Mouse (Mus musculus): ENCODE results near the gene Rogdi. TPM values are rescaled to one million over a fixed set of nuclear protein-coding genes. Genes with fewer than 3 reads are reported as not detected.

The Rogdi gene
- polyA plus RNA-seq, 1 experiment from 2014 or later: 153 TPM

- Histone ChIP-seq H3K4me1 (replicated peaks) (no peaks in the 10 kb centered on the region), H3K4me3 (no peak overlapping the region), H3K9ac (no peak overlapping the region), H3K27me3 (no peaks in the 10 kb centered on the region), H3K9me3 (no peaks in the 10 kb centered on the region), H3K4me2 (no peak overlapping the region), H3K36me3 (no peaks in the 10 kb centered on the region), H3K27ac (no peak overlapping the region)
- no peak for ATAC-seq (ENCODE audit: low FRiP score)
- 68% methylated on average over 5 of the region's 5 CpGs for WGBS
These were observed 34.9 kb downstream of the Rogdi start for GRCm38 (mm10) chr16:4978275-4979051.

- Histone ChIP-seq H3K27me3 (no peaks in the 10 kb centered on the region), H3K27ac (no peak overlapping the region), H3K4me2 (no peak overlapping the region), H3K4me3 (no peak overlapping the region), H3K9ac (no peak overlapping the region), H3K36me3 (peaks cover 10% of the 10 kb centered on the region), H3K4me1 (replicated peaks) (no peaks in the 10 kb centered on the region), H3K9me3 (no peaks in the 10 kb centered on the region)
- WGBS: 82% methylated on average over 2 of the region's 2 CpGs
- no peak for ATAC-seq (ENCODE audit: low FRiP score)
These were observed 37.2 kb downstream of the Rogdi start for GRCm38 (mm10) chr16:4976180-4976579.

GRCm38 (mm10) chr16:4974521-4974920, 38.8 kb downstream of the Rogdi start:
- H3K4me2 ChIP-seq: no peak overlapping the region
- no peaks in the 10 kb centered on the region for H3K9me3 ChIP-seq
- no peaks in the 10 kb centered on the region for H3K27me3 ChIP-seq
- peaks cover 13% of the 10 kb centered on the region for H3K36me3 ChIP-seq
- H3K4me3 ChIP-seq: no peak overlapping the region
- ATAC-seq (ENCODE audit: low FRiP score): no peak
- H3K4me1 ChIP-seq (replicated peaks): no peaks in the 10 kb centered on the region
- WGBS: 84% methylated on average over 5 of the region's 5 CpGs
- H3K27ac ChIP-seq: no peak overlapping the region
- H3K9ac ChIP-seq: no peak overlapping the region

- peaks cover 28% of the 10 kb centered on the region for H3K36me3 ChIP-seq
- H3K4me2 ChIP-seq: no peak overlapping the region
- H3K27me3 ChIP-seq: no peaks in the 10 kb centered on the region
- H3K9ac ChIP-seq: no peak overlapping the region
- no peaks in the 10 kb centered on the region for H3K4me1 ChIP-seq (replicated peaks)
- no peak for ATAC-seq (ENCODE audit: low FRiP score)
- WGBS: 83% methylated on average over 4 of the region's 4 CpGs
- no peaks in the 10 kb centered on the region for H3K9me3 ChIP-seq
- H3K4me3 ChIP-seq: no peak overlapping the region
- no peak overlapping the region for H3K27ac ChIP-seq
These were observed 41.7 kb downstream of the Rogdi start for GRCm38 (mm10) chr16:4971626-4972025.

GRCm38 (mm10) chr16:4969055-4969843, 44.1 kb downstream of the Rogdi start:
- H3K27me3 ChIP-seq: no peaks in the 10 kb centered on the region
- H3K9me3 ChIP-seq: no peaks in the 10 kb centered on the region
- ATAC-seq (ENCODE audit: low FRiP score): no peak
- H3K36me3 ChIP-seq: peaks cover 28% of the 10 kb centered on the region
- peaks cover 9% of the 10 kb centered on the region for H3K4me1 ChIP-seq (replicated peaks)
- no peak overlapping the region for H3K9ac ChIP-seq
- WGBS: 92% methylated on average over 5 of the region's 5 CpGs
- H3K4me3 ChIP-seq: no peak overlapping the region
- no peak overlapping the region for H3K27ac ChIP-seq
- H3K4me2 ChIP-seq: no peak overlapping the region

GRCm38 (mm10) chr16:4968426-4968825, 44.9 kb downstream of the Rogdi start:
- 87% methylated on average over 3 of the region's 3 CpGs for WGBS
- Histone ChIP-seq H3K4me1 (replicated peaks) (peaks cover 10% of the 10 kb centered on the region), H3K36me3 (peaks cover 28% of the 10 kb centered on the region), H3K4me2 (no peak overlapping the region), H3K27me3 (no peaks in the 10 kb centered on the region), H3K9me3 (no peaks in the 10 kb centered on the region), H3K27ac (no peak overlapping the region), H3K9ac (no peak overlapping the region), H3K4me3 (no peak overlapping the region)
- ATAC-seq (ENCODE audit: low FRiP score): no peak

GRCm38 (mm10) chr16:4965392-4966129, 47.8 kb downstream of the Rogdi start:
- Histone ChIP-seq H3K4me3 (peak overlapping the region; percentile 93; the same call in 1 of the 2 replicates), H3K36me3 (peaks cover 21% of the 10 kb centered on the region), H3K27ac (no peak overlapping the region), H3K4me1 (replicated peaks) (peaks cover 28% of the 10 kb centered on the region), H3K9ac (no peak overlapping the region), H3K9me3 (no peaks in the 10 kb centered on the region), H3K27me3 (no peaks in the 10 kb centered on the region), H3K4me2 (peak overlapping the region; percentile 84)
- ATAC-seq (ENCODE audit: low FRiP score): no peak
- WGBS: 93% methylated on average over 8 of the region's 8 CpGs

- Histone ChIP-seq H3K9me3 (no peaks in the 10 kb centered on the region), H3K4me2 (peak overlapping the region; percentile 84), H3K36me3 (peaks cover 28% of the 10 kb centered on the region), H3K27ac (peak overlapping the region; percentile 91), H3K27me3 (no peaks in the 10 kb centered on the region), H3K4me1 (replicated peaks) (peaks cover 31% of the 10 kb centered on the region), H3K4me3 (peak overlapping the region; percentile 93), H3K9ac (peak overlapping the region; percentile 89)
- no peak; the same call in 1 of the 2 replicates for ATAC-seq (ENCODE audit: low FRiP score)
- WGBS: 25% methylated on average over 13 of the region's 13 CpGs
These were observed 48.5 kb downstream of the Rogdi start for GRCm38 (mm10) chr16:4964731-4965391.

GRCm38 (mm10) chr16:4963797-4964709, 49.3 kb downstream of the Rogdi start, which contains the start of gene Anks3:
Anks3 (minus strand) TSS chr16:4964205.
- H3K27me3 ChIP-seq: no peaks in the 10 kb centered on the region
- peaks cover 24% of the 10 kb centered on the region for H3K36me3 ChIP-seq
- peak within 1 kb of the TSS; percentile 89 for H3K9ac ChIP-seq
- peak within 1 kb of the TSS; percentile 93 for H3K4me3 ChIP-seq
- no peaks in the 10 kb centered on the region for H3K9me3 ChIP-seq
- H3K4me2 ChIP-seq: peak within 1 kb of the TSS; percentile 84
- peak within 1 kb of the TSS; percentile 91 for H3K27ac ChIP-seq
- H3K4me1 ChIP-seq (replicated peaks): peaks cover 31% of the 10 kb centered on the region
- WGBS: under 1% methylated on average over 75 of the region's 76 CpGs
- peak; percentile 99 for ATAC-seq (ENCODE audit: low FRiP score)

GRCm38 (mm10) chr16:4963346-4963745, 50.0 kb downstream of the Rogdi start:
- ATAC-seq (ENCODE audit: low FRiP score): no peak
- Histone ChIP-seq H3K4me2 (peak overlapping the region; percentile 84), H3K27ac (0 out of 2 replicates have a peak overlapping the region, but pooled peaks have one; percentile 91), H3K9ac (peak overlapping the region; percentile 89), H3K4me3 (peak overlapping the region; percentile 93), H3K4me1 (replicated peaks) (peaks cover 31% of the 10 kb centered on the region), H3K36me3 (peaks cover 17% of the 10 kb centered on the region), H3K27me3 (no peaks in the 10 kb centered on the region), H3K9me3 (no peaks in the 10 kb centered on the region)
- WGBS: 48% methylated on average over 9 of the region's 9 CpGs

GRCm38 (mm10) chr16:4960260-4960659, 53.1 kb downstream of the Rogdi start:
- Histone ChIP-seq H3K4me1 (replicated peaks) (peaks cover 26% of the 10 kb centered on the region), H3K4me3 (no peak overlapping the region), H3K36me3 (peaks cover 42% of the 10 kb centered on the region), H3K27ac (no peak overlapping the region), H3K27me3 (no peaks in the 10 kb centered on the region), H3K9ac (no peak overlapping the region), H3K4me2 (no peak overlapping the region), H3K9me3 (no peaks in the 10 kb centered on the region)
- WGBS: 91% methylated on average over 8 of the region's 8 CpGs
- no peak for ATAC-seq (ENCODE audit: low FRiP score)
